Mouse (Mus musculus) brain, embryonic 14.5 days (tissue): ENCODE data around the gene BC030867. TPM values are rescaled to one million over a fixed set of nuclear protein-coding genes. Genes with fewer than 3 reads are reported as not detected.

Experiments
- DNase-seq: peaks from one replicate; pipeline ENCODE4 v3.0.0-alpha.2; 2011; ENCODE audit warnings: low read depth
- CTCF ChIP-seq: fragments of 200-500 bp; IDR thresholded peaks from 2 replicates; pipeline ENCODE4 v1.5.1; 2012; ENCODE audit warnings: inconsistent platforms, mild to moderate bottlenecking, moderate library complexity, borderline replicate concordance; ENCODE audit not compliant: insufficient read depth, insufficient read length; ENCODE audit errors: extremely low read depth
- POLR2A ChIP-seq: fragments of 200-500 bp; IDR thresholded peaks from 2 replicates; pipeline ENCODE4 v1.6.1; 2012; ENCODE audit warnings: mild to moderate bottlenecking, inconsistent platforms, borderline replicate concordance; ENCODE audit not compliant: poor library complexity, insufficient read depth, insufficient read length, severe bottlenecking; ENCODE audit errors: extremely low read depth
- polyA plus RNA-seq: library from polyadenylated mRNA; depleted of rRNA; stranded (reverse); fragments of >200 nt; gene quantifications from 2 replicates; pipeline ENCODE4 v1.2.3, GENCODE M21; 2012; rRNA removed

BC030867 gene
- 5.0 and 8.2 TPM in 2 replicates for polyA plus RNA-seq

GRCm38 (mm10) chr11:102248630-102249230 lies at the start of gene BC030867:
TSS of gene BC030867 (plus strand) at chr11:102248882.
- TF ChIP-seq POLR2A: no peak
- peak; percentile 92 for TF ChIP-seq CTCF
- peak; percentile 97 for DNase-seq

DNA sequence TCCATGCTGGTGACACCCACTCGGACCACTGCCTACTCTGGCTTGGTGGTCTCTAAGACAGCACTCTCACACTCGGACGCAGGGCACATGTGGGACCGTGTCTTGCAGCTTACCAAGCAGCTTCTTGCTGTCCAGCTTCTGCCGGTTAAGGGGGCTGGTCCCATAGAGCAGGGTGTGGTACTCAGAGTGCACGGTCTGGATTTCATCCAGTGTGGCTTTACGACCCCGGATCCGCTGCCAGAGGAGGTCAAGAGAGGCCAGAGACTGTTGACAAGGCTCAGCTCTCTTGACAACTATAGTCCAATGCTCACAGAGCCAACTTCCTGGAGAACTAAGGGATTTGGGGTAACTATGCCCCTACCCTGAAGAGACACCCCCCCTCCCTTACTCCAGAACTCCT lies 48.8 kb upstream of the BC030867 start:
- no peak for DNase-seq
- TF ChIP-seq POLR2A (no peak), CTCF (no peak)

- no peak for TF ChIP-seq POLR2A
- no peak for TF ChIP-seq CTCF
Observed at GRCm38 (mm10) chr11:102201408-102201821, 47.3 kb upstream of the BC030867 start.

DNA sequence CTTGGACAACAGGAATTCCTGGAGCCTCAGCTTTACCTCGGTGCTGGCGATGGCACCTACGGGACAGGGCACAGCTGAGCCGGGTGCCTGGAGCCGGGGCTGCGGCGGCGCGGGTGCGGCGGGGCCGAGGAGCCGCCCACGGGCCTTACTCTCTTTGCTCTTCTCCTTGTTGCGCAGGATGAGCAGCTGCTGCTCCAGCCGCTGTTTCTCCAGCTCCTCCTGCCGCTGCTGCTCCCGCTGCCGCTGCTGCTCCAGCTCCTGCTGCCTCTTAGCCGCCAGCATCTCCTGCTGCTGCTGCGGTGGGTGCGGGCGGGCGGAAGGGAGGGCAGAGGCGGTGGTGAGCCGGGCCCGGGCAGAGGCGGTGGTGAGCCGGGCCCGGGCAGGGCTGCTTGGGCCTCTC lies 42.2 kb upstream of the BC030867 start:
- no peak for TF ChIP-seq POLR2A
- no peak for TF ChIP-seq CTCF
- peak; percentile 40 for DNase-seq

More at GRCm38 (mm10) chr11:102201408-102201821, 47.3 kb upstream of the BC030867 start:
- DNase-seq: no peak

DNA sequence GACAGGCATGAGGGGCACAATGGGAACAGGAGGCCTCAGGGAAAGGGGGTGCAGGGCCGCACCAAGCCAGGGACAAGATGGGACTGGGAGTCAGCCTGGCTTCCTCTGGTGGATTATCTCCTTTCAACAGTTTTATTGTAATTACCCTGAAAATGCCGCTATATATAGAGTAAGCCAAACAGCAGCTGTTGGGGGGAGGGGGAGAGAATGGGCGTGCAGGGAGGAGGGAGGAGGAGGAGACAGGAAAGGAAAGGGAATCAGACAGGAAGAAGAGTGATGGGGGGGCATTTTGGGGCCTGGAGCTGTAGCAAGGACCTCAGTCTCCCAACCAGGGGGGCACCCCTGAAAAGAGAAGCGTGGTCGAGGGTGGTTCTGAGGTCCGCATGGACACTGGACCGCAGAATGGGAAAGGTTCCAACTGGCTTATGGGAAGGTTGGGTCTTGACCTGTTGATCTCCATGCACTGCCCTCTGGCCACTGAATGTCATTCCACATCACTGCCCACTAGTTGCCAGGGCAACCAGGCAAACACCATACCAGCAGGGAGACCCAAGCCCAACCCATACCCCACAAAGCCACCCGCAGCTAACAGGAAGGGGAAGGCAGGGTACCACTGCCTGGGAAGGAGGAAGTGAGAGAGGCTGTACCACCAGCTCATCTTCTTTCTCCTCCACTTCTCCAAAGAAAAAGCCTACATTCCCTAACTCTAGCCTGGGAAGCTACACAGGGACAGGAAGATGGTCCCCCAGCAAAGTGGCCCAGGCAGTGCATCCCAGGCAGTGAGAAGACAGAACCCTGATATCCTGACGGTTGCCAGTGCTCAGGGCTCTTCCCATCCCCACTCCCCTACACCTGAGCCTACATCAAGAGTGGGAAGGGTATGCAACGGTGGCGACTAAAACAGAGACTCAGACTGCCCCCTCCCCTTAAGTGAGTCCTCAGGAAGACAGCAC lies 40.6 kb upstream of the BC030867 start:
- peak; percentile 81 for DNase-seq
- no peak for TF ChIP-seq POLR2A

DNA sequence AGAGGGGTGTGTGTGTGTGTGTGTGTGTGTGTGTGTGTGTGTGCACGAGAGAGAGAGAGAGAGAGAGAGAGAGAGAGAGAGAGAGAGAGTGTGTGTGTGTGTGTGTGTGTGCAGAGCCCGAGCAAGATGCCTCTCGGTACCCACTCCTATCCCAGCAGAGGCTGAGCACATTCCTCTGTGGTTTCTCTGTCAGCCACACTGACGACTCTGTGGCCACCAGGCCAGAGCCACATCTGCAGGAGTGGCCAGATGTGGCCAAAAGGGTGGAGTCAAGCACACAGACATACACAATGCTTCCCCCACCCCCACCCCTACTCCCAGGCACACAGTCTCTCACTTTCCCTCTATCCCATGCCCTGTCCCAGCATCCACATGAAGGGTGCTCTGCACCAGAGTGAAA lies 39.8 kb upstream of the BC030867 start:
- DNase-seq: no peak
- TF ChIP-seq CTCF (no peak), POLR2A (no peak)

- peak; percentile 46 for DNase-seq
- no peak for TF ChIP-seq POLR2A
- peak; percentile 54 for TF ChIP-seq CTCF
Observed at GRCm38 (mm10) chr11:102209742-102210141, 38.9 kb upstream of the BC030867 start.

DNA sequence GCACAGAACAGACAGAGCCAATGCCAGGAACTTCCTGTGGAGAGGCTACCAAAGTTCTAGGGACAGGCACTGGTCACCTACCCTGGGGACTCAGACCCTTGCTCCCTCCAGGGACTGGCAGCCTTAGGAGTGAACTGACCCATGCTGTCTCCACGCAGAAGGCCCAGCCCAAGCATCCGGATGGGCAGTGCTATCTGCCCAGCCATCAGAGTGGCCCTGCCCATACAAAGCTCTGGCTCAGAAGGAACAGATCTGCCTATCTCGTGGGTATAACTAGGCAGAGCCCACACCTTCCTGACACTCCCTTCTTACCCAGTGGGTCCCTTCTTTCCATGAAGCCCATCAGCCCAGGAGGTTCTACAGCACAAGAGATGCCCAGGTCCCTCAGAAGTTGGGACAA lies 38.5 kb upstream of the BC030867 start:
- DNase-seq: no peak
- TF ChIP-seq POLR2A (no peak), CTCF (no peak)

DNA sequence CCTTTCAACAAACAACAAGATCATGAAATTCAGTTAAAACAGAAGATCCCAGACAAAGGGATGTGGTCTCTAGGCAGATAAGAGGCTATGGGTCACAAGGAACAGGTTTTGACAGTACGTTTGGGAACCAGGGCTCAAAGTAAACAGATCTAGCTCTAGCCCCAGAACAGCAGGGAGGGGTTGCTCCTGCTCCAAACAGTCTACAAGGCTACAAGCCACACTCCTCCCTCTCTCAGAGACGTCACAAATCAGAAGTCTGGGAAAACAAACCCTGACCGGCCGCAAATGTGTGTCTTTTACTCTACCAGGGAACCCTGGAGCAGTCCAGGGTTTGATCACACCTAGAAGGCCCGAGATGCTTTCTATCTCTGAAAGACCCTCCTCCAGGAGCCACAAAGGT lies 37.7 kb upstream of the BC030867 start:
- TF ChIP-seq POLR2A (no peak), CTCF (no peak)
- DNase-seq: no peak

DNA sequence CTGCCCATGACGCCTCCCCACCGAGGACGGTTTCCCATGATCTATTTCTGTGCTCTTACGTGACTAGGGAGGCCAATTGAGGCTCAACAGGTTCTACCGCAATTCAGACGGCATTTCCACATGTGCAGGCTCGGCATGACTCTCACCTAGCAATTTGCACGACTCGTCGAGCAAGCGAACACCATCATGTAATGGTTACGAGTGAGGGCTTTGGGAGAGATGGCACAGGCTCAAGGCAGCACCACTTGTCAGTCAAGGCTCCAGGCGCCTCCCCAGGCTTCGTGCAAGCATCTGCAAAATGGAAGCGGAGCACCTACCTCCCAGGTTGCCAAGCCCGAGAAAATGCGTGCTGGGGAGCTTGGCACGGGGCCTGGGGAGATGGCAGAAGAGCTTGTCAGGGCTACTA lies 36.7 kb upstream of the BC030867 start:
- DNase-seq: peak; percentile 63
- TF ChIP-seq POLR2A (no peak), CTCF (no peak)

- TF ChIP-seq POLR2A (no peak), CTCF (no peak)
- DNase-seq: peak; percentile 30
Observed at GRCm38 (mm10) chr11:102214430-102215156, 34.1 kb upstream of the BC030867 start.
